Mouse (Mus musculus) limb, embryonic 11.5 days (tissue): ENCODE results near the gene 1700021F07Rik. TPM values are rescaled to one million over a fixed set of nuclear protein-coding genes. Genes with fewer than 3 reads are reported as not detected.

Experiments
- polyA plus RNA-seq: library from polyadenylated mRNA; unstranded; fragments of >200 nt; fragmentation: Nextera tagmentation; extraction: Ambion mirVana; gene quantifications from 2 replicates; pipeline ENCODE4 v1.2.1, GENCODE M21; 2014

Gene 1700021F07Rik
- polyA plus RNA-seq, 1 experiment from 2014 or later: not detected

Other genes with a start within 250 kb of the 1700021F07Rik start
- gene Pmepa1, start 246.1 kb upstream of the 1700021F07Rik start, polyA plus RNA-seq: 2.5 and 2.6 TPM in 2 replicates
- not detected in 2 replicates for gene Ankrd60, start 55.8 kb downstream of the 1700021F07Rik start, polyA plus RNA-seq
- 31.9 and 34.3 TPM in 2 replicates for gene Rab22a, start 137.2 kb downstream of the 1700021F07Rik start, polyA plus RNA-seq
- not detected in 2 replicates for gene 1700010B08Rik, start 196.8 kb downstream of the 1700021F07Rik start, polyA plus RNA-seq
- 9.8 and 11.0 TPM in 2 replicates for gene Vapb, start 214.9 kb downstream of the 1700021F07Rik start, polyA plus RNA-seq